Mouse (Mus musculus) cerebellum, adult 18-20 months (tissue): ENCODE results near the gene Sft2d1.
A peak's percentile ranks its signal among the peaks of the same experiment; 100 is the strongest.

ENCODE experiments used
- DNase-seq, 2 experiments: peaks; one replicate each; pipeline ENCODE4 v3.0.0; 2021

Gene Sft2d1

DNA sequence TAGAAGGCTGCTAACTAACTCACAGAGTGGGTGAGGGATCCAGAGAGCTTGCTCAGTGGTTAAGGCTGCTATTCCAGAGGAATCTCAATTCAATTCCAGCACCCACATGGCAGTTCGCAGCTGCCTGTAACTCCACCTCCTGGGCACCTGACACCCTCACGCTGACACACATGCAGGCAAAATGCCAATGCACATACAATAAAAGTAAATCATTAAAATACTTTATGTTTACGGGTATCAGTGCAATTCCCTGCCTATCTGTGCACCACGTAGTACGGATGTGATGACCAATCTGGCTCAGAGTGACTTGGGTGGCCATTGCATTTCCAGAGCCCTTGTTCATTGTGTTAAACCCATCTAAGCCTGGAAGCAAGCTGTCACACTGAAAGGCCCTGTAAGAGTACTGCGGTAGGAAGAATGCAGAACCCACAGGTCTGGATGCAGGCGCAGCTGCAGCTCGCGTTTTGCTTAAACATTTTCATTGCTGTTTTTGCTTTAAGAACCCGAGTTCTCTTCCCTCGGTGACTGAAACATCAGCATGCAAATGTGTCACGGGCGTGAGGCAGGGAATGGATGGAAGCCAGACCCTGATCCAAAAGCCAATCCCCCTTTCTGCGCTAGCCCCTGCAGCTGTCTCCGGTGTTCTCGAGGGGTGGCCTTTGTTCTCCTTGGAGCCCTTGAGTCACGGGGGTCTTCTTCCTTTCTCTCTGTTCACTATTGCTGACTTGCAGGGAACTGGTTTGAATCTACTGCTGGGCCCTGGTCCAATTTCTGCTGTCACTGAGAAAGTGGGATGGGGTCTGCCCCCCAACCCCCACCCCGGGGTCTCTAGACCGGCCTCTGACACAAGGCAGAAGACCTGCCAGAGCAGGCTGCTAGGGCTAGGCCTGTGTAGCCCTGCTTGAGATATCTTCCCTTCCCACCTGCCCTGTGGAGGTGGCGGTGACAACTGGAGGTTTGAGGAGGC, 56.9 kb downstream of the Sft2d1 start:
- no peak for DNase-seq

DNA sequence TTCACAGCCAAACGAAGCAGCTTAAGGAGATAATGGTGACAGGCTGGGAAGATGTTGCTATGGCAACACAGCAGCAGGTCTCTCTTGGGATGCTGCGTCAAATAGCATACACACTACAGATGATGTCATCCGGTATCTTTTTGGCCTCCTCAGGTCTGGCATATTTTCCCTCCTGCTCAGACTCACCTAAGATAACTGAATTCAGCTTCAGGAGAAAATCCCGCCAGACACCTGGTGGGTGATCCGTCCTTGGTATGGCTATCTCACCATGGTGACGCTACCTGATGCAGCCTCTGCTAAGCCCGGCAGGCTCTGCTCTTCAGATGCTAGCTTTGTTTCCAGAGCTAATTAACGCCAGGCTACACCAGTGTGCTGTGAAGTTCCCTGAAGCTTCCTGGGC, 57.7 kb downstream of the Sft2d1 start:
- DNase-seq = peak; percentile 40 to 46

DNA sequence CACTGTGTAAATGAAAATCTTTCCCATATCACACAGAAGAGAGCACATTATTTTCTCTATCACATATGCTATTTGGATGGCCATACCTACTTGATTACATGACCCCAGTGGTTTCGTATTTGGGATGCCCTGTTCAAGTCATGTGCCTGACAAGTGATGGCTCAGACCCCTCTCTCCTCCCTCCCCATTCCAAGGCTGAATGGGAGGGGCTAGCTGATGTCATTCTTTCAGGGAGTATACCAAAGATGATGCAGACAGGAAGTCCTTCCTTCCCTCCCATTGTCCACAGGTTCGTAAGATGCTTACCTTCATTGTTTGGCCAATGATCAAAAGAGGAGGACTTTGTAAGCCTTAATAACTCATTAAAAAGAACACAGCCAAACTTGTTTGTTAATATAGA, 58.3 kb downstream of the Sft2d1 start:
- DNase-seq = peak in 1 of 2 experiments; percentile 13

DNA sequence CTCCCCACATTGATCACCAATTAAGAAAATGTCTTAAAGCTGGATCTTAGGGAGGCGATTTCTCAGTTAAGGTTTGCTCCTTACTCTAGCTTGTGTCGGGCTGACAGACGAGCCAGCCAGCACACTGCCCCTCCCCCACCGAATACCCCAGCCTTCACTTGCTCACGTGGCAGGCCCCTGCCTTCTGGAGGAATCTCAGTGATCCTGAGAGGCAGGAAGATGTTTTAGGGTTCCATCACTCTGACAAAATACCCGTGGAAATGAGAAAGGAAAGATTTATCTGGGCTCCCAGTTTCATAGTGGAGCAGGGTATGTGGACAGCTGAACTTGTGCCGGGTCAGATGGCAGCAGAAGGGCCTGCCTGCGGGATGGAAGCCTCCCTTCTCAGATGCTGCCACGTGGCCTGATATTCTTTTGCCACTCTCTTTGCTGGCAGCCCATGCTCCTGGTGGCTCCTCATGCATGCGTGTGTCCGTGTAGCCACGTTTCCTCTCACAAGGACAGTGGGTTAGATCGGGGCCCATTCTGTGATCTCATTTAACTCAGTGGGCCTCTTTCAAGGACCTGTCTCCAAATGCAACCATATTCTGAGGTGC, 59.8 kb downstream of the Sft2d1 start:
- no peak for DNase-seq

DNA sequence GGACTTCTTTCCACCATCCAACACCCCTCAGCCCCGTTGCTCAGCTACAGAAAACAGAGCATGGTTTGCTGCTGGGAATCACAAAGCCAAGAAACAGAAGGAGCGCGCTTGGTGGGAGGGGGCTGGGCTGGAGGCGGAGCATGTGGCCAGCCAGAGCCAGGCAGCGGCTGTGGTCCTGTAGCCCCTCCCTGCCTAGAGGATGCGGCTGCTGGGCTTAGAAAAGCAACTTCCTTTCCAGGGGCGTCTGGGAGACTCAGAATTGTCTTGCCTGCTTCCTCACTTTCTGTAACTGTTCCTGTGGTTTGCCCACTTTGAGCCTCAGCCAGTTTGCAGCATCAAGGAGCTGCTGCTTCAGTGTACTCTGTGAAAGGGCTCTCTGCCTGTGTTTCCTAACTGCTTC, 60.9 kb downstream of the Sft2d1 start:
- peak; percentile 35 to 60 for DNase-seq

DNA sequence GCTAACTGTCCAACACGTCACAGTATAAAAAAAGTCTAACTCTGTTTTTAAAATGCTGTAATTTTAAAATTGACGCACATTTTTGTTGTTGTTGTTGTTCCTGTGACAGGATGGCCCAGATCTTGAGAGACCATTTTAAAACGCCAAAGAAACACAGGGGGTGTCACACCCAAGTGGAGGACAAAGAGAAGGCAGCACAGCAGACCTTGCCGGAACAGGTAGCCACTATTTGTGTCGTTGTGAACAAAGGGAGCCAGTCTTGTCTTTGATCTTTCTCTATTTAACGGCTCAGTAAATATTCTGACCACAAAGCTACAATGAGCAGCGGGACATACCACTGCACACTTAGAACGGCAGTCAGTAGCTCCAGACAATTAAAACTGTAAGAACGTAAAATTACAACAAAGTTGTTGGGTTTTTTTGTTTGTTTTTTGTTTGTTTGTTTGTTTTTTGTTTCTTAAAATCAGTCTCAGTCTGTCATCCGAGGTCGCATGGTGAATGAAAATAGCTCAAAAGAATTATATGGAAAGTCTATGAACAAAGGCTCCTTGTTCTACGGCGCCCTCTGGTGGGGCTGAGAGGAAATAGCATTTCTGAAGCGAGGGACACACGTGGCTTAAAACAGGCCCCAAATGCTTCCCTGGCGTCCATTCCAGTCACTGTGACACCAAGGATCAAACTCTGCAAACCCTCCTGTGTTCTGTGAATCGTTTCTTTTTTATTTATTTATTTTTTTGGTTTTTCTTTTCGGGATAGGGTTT, 61.6 kb downstream of the Sft2d1 start:
- peak; percentile 85 for DNase-seq
